Mouse (Mus musculus): ENCODE data around the gene Fitm1. TPM values are rescaled to one million over a fixed set of nuclear protein-coding genes. Genes with fewer than 3 reads are reported as not detected.

Gene Fitm1
- not detected for total RNA-seq (2021)

GRCm38 (mm10) chr14:55575302-55575701, at the start of gene Fitm1:
Fitm1 (plus strand) TSS chr14:55575617.
- intact Hi-C loops (cut with DNase I): no loop called here

DNA sequence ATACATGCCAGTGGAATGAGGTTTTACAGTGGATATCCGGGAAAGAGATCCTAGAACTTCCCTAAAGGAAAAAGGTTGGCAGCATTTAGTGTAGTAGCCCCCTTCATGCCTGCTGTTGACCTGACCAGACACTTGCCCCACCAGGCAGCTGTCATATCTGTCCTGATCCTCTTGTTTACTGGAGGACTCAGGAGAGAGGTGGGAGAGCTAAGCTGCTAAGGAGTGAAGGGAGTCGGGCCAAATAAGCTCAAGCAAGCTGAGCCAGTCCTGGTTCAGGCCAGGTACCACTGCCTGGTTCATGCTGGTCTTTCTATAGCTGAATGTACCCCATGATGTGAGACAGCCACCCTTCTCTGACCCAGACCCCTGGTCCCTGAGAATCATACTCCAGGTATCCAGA, 48.7 kb upstream of the Fitm1 start:
- intact Hi-C loops (cut with DNase I): no loop called here
- DNase-seq (ENCODE audit: low spot score in 2 of 2): no peak

More at GRCm38 (mm10) chr14:55575302-55575701, at the start of gene Fitm1:
- DNase-seq (ENCODE audit: low spot score in 2 of 2): no peak

- DNase-seq (ENCODE audit: low spot score in 2 of 2): peak in 1 of 2 experiments; percentile 38
- intact Hi-C loops (cut with DNase I): loop anchor here (1.0 kb wide), 1 partner anchor 31 kb away; no protein-coding TSS in a partner anchor
Measured at GRCm38 (mm10) chr14:55527940-55528339, 47.5 kb upstream of the Fitm1 start.

GRCm38 (mm10) chr14:55536116-55536745, 39.2 kb upstream of the Fitm1 start:
- DNase-seq (ENCODE audit: low spot score in 2 of 2): no peak
- intact Hi-C loops (cut with DNase I): loop anchor here (10.0 kb wide), 1 partner anchor 391 kb away; no protein-coding TSS in a partner anchor

DNA sequence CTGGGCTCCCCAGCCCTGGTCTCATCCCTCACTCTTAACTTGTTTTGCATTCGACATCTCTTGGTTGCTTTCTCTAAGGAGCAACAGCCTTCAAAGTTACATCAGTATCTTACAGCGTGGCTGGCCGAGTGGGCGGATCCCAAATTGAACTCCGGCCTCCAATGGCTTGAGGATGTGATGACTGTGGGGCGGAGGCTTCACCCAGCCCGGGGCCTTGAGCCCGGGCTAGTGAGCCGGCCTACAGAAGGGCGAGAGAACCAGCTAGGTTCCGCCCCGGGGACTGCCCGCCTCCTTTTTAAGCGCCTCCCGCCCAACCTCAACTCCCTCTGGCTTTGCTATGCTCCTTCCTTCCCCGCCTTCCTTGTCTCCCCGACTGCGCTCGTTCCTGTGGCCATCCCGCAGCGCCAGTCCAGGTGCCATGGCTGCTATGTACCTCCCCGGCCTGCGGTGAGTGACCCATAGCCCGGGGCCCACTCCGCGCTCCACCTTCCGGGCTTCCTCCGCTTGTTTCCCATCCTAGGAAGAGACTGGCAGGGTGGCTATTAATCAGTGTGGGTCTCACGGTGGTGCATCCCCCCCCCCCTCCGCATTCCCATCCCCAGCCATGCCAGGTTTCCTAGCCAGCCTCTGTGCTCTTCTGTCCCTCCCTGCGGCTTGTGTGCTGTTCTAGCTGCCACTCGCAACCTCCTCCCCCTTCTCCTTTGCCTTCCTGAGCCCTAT, 35.2 kb upstream of the Fitm1 start, which contains the start of gene Pck2:
Gene Pck2, plus strand, starts transcription at position 200 of the 720 bp plus-strand sequence.
- DNase-seq (ENCODE audit: low spot score in 2 of 2): peak; percentile 76 to 79
- intact Hi-C loops (cut with DNase I): no loop called here

GRCm38 (mm10) chr14:55540787-55541321, 34.6 kb upstream of the Fitm1 start:
- intact Hi-C loops (cut with DNase I): no loop called here
- DNase-seq (ENCODE audit: low spot score in 2 of 2): peak; percentile 74 to 83

DNA sequence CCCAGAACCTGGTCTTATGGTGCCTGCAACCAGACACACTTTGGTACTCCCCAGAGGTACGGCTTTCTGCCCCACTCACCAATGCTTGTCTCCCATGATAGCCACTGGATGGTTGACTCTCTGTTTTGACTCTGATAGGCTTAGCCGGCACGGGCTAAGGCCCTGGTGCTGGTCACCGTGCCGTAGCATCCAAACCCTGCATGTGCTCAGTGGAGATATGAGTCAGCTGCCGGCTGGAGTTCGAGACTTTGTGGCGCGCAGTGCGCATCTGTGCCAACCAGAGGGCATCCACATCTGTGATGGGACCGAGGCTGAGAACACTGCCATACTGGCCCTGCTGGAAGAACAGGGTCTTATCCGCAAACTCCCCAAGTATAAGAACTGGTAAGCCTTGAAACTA, 33.1 kb upstream of the Fitm1 start:
- intact Hi-C loops (cut with DNase I): no loop called here
- DNase-seq (ENCODE audit: low spot score in 2 of 2): no peak

DNA sequence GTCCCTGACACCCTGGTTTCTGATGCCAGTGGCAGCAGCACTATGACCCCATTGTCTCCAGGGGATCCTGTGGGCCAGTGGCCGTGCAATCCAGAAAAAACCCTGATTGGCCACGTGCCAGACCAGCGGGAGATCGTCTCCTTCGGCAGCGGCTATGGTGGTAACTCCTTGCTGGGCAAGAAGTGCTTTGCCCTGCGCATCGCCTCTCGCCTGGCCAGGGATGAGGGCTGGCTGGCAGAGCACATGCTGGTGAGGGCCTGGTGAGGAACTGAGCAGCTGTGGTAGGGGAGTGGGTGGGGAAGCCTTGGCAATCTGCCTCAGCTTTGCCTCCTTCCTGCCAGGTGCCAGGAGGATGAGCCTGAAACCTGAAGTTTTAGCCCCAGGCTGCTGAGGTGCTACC, 31.1 kb upstream of the Fitm1 start:
- intact Hi-C loops (cut with DNase I): no loop called here
- DNase-seq (ENCODE audit: low spot score in 2 of 2): no peak

DNA sequence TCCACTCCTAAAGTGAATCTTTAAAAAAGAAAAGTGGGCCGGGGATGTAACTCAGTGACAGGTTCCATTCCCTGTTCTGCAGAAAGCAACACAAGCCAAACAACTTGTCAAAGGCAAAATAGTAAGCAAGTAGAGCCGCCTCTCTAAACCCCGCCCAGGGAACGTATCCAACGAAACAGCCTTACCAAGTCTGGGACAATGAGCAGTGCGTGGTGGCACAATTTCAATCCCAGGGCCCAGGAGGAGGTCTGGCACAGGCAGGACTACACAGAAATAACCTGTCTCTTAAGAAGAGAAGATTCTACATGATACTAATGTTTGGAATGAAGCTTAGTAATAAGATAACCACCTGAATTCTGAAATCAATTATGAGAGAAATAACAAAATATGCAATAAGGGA, 25.2 kb upstream of the Fitm1 start:
- intact Hi-C loops (cut with DNase I): no loop called here
- DNase-seq (ENCODE audit: low spot score in 2 of 2): no peak

DNA sequence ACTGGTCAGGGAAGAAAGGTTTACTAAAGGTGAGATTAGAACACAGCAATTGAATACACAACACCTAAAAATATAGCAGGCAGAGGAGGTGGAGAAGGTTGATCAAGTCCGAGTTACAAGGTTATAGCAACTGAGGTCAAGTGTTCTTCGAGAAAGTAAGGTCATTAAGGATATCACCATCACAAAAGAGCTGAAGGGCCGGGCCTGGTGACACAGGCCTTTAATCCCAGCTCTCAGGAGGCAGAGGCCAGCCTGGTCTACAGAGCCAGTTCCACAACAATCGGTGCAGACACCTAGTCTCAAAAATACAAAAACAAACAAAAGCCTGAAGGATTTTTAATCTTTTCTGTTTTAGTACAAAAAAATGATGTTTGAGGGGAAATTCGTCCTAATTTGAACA, 24.1 kb upstream of the Fitm1 start:
- intact Hi-C loops (cut with DNase I): no loop called here
- no peak for DNase-seq (ENCODE audit: low spot score in 2 of 2)

- intact Hi-C loops (cut with DNase I): no loop called here
- DNase-seq (ENCODE audit: low spot score in 2 of 2): no peak
Measured at GRCm38 (mm10) chr14:55551794-55552193, 23.6 kb upstream of the Fitm1 start.

DNA sequence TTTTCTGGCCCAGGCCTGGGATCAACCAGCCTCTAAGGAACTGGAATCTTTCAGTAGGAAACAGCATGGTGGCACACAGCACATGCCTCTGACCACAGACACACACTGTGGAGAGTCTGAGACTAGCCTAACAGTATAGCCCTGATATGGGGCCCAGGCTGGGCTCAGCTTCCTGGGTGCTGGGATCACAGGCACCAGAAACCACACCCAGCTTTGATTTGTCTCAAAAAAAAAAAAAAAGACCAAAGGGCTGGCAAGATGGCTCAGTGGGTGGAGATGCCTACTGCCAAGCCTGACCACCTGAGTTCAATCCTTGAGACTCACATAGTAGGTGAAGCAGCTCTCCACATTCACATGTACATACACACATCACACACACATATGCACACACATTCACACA, 20.8 kb upstream of the Fitm1 start:
- intact Hi-C loops (cut with DNase I): no loop called here
- no peak for DNase-seq (ENCODE audit: low spot score in 2 of 2)

- intact Hi-C loops (cut with DNase I): loop anchor here (2.0 kb wide), 1 partner anchor 59 kb away; no protein-coding TSS in a partner anchor
- DNase-seq (ENCODE audit: low spot score in 2 of 2): no peak
Measured at GRCm38 (mm10) chr14:55555788-55556187, 19.6 kb upstream of the Fitm1 start.

GRCm38 (mm10) chr14:55557003-55557402, 18.4 kb upstream of the Fitm1 start:
- intact Hi-C loops (cut with DNase I): loop anchor here (2.0 kb wide), 1 partner anchor 60 kb away; no protein-coding TSS in a partner anchor
- peak; percentile 57 to 71 for DNase-seq (ENCODE audit: low spot score in 2 of 2)

DNA sequence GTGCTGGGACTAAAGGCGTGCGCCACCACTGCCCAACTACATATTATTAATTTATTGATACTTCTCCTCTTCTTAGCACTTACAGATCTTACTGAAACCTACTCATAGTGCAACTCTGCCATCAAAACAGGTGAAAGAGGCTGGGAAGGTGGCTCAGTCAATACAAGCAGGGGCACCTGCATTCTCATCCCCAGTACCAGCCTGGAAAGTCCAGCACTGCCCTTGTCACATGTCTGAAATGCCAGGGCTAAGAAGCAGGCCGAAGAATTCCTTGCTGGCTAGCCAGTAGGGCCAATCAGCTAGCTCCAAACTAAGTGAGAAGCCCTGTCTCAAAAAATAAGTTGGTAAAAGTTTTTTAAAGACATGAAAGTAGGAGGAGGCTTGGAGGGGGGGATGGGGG, 17.8 kb upstream of the Fitm1 start:
- intact Hi-C loops (cut with DNase I): loop anchor here (2.0 kb wide), 1 partner anchor 61 kb away; no protein-coding TSS in a partner anchor
- DNase-seq (ENCODE audit: low spot score in 2 of 2): no peak

- no peak for DNase-seq (ENCODE audit: low spot score in 2 of 2)
- intact Hi-C loops (cut with DNase I): no loop called here
Measured at GRCm38 (mm10) chr14:55558740-55559448, 16.5 kb upstream of the Fitm1 start.

GRCm38 (mm10) chr14:55559799-55560201, 15.6 kb upstream of the Fitm1 start, which contains the start of gene Dcaf11:
Dcaf11 (plus strand) TSS chr14:55560006.
- peak; percentile 87 to 93 for DNase-seq (ENCODE audit: low spot score in 2 of 2)
- intact Hi-C loops (cut with DNase I): loop anchor here (2.0 kb wide), 1 partner anchor 19 kb away; the partner anchor contains the start of gene Psme1

DNA sequence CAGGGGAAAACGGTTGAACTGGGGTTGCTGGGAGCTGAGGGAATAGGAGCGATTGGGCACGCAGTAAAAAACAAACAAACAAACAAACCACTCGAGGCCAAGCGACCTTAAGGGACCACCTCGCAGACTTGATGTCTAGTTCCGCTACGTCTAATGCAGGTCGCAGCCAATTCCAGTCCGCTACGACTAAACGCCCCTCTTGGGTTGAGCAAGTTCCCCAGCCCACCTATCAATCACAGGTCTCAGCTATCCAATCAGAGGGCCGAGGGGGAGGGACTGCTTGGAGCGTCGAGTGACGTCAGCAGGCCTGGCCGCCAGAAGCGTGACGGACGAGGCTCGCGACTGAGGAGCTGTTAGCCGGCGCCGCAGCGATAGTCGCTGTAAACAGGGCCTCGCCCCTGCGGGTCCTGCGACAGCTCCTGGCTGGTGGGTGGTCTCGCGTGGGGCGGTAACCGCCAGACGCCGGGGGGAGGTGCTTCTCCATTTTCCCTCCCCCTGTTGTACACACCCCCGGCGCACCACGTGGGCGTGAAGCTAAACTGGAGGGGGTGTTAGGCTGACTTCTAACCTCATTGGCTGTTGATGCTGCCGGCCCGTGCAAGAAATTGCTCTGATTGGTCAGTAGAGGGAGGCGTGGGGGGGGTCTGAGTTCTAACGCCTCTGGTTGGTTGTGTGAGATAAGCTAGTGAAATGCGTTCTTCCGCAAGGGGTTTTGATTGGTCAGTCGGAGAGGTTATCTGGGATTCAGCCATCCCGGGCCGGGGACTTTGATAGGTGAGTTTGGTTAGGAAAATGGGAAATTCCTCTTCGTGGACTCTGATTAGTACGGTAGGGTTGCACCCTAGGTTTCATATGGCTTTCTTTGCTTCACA, 15.0 kb upstream of the Fitm1 start, which contains the start of gene A730061H03Rik:
Gene A730061H03Rik, minus strand, starts transcription at position 205 of the 872 bp plus-strand sequence.
- intact Hi-C loops (cut with DNase I): loop anchor here (2.0 kb wide), 1 partner anchor 18 kb away; the partner anchor contains the start of gene Psme1

GRCm38 (mm10) chr14:55561860-55562259, 13.6 kb upstream of the Fitm1 start:
- intact Hi-C loops (cut with DNase I): loop anchor here (2.0 kb wide), 1 partner anchor 17 kb away; the partner anchor contains the start of gene Psme1
- no peak for DNase-seq (ENCODE audit: low spot score in 2 of 2)

More for the DNA sequence above, 15.0 kb upstream of the Fitm1 start, which contains the start of gene A730061H03Rik:
- DNase-seq (ENCODE audit: low spot score in 2 of 2): peak; percentile 97 to 100
